Mouse (Mus musculus) E14TG2a.4 (cell line): ENCODE measurements around the gene Cyp11a1.

Source experiments
- H3K27me3 ChIP-seq: 2 replicates; pipeline ENCODE4 v1.6.1; 2014; ENCODE audit warnings: low read length, control low read depth; ENCODE audit not compliant: insufficient read depth
- H3K36me3 ChIP-seq: 2 replicates; pipeline ENCODE4 v1.6.1; 2014; ENCODE audit warnings: low read length, control low read depth; ENCODE audit not compliant: insufficient read depth
- H3K4me1 ChIP-seq: replicated peaks from 2 replicates; pipeline ENCODE4 v1.6.1; 2014; ENCODE audit warnings: low read depth, low read length, control low read depth
- H3K4me3 ChIP-seq: replicated peaks from 2 replicates; pipeline ENCODE4 v1.5.1; 2014; ENCODE audit warnings: mild to moderate bottlenecking, low read length
- H3K9me3 ChIP-seq: 2 replicates; pipeline ENCODE4 v1.6.1; 2014; ENCODE audit warnings: low read length, control low read depth
- CTCF ChIP-seq: conservative IDR thresholded peaks from 2 replicates; pipeline ENCODE4 v1.5.1; 2014; ENCODE audit warnings: low read length
- NANOG ChIP-seq: IDR thresholded peaks from 2 replicates; pipeline ENCODE4 v1.6.1; 2014; ENCODE audit warnings: borderline replicate concordance, low read length, mixed read lengths
- POU5F1 ChIP-seq: IDR thresholded peaks from 2 replicates; pipeline ENCODE4 v1.6.1; 2014; ENCODE audit warnings: low read length, borderline replicate concordance

The Cyp11a1 gene

GRCm38 (mm10) chr9:58011552-58011951 lies 5.3 kb downstream of the Cyp11a1 start:
- TF ChIP-seq NANOG (no peak), CTCF (no peak), POU5F1 (no peak)
- Histone ChIP-seq H3K9me3 (peaks cover under 1% of the 10 kb centered on the region), H3K4me1 (peaks cover 73% of the 10 kb centered on the region), H3K4me3 (0 out of 2 replicates have a peak overlapping the region, but pooled peaks have one; percentile 3), H3K27me3 (peaks cover 10% of the 10 kb centered on the region), H3K36me3 (no peaks in the 10 kb centered on the region)

- Histone ChIP-seq H3K4me1 (peaks cover 65% of the 10 kb centered on the region), H3K27me3 (peaks cover 10% of the 10 kb centered on the region), H3K9me3 (no peaks in the 10 kb centered on the region), H3K36me3 (no peaks in the 10 kb centered on the region), H3K4me3 (no peak overlapping the region)
- TF ChIP-seq POU5F1 = no peak
These were observed 6.3 kb downstream of the Cyp11a1 start for GRCm38 (mm10) chr9:58012486-58012885.

- Histone ChIP-seq H3K36me3 (no peaks in the 10 kb centered on the region), H3K4me3 (no peak overlapping the region), H3K27me3 (peaks cover 13% of the 10 kb centered on the region), H3K4me1 (peaks cover 65% of the 10 kb centered on the region), H3K9me3 (no peaks in the 10 kb centered on the region)
- TF ChIP-seq NANOG = no peak
- no peak for TF ChIP-seq CTCF
- no peak for TF ChIP-seq POU5F1
These were observed 6.7 kb downstream of the Cyp11a1 start for GRCm38 (mm10) chr9:58012935-58013334.

- no peak overlapping the region for H3K4me3 ChIP-seq
- no peak for TF ChIP-seq NANOG
- TF ChIP-seq CTCF = no peak
- TF ChIP-seq POU5F1 = no peak
- H3K4me1 ChIP-seq = peaks cover 52% of the 10 kb centered on the region
- H3K27me3 ChIP-seq = peaks cover 27% of the 10 kb centered on the region
- no peaks in the 10 kb centered on the region for H3K9me3 ChIP-seq
- H3K36me3 ChIP-seq = no peaks in the 10 kb centered on the region
These were observed 8.4 kb downstream of the Cyp11a1 start for GRCm38 (mm10) chr9:58014393-58015160.

- Histone ChIP-seq H3K4me3 (no peak overlapping the region), H3K27me3 (peaks cover 34% of the 10 kb centered on the region)
- TF ChIP-seq CTCF = no peak
- TF ChIP-seq POU5F1 = no peak
- TF ChIP-seq NANOG = no peak
These were observed 9.6 kb downstream of the Cyp11a1 start for GRCm38 (mm10) chr9:58015856-58016255.

GRCm38 (mm10) chr9:58016962-58017361 lies 10.8 kb downstream of the Cyp11a1 start:
- H3K4me3 ChIP-seq = no peak overlapping the region
- H3K9me3 ChIP-seq = no peaks in the 10 kb centered on the region
- no peaks in the 10 kb centered on the region for H3K36me3 ChIP-seq
- H3K27me3 ChIP-seq = peaks cover 42% of the 10 kb centered on the region
- peaks cover 30% of the 10 kb centered on the region for H3K4me1 ChIP-seq
- TF ChIP-seq POU5F1 (no peak), CTCF (no peak), NANOG (no peak)

More at GRCm38 (mm10) chr9:58015856-58016255, 9.6 kb downstream of the Cyp11a1 start:
- Histone ChIP-seq H3K36me3 (no peaks in the 10 kb centered on the region), H3K4me1 (peaks cover 41% of the 10 kb centered on the region), H3K9me3 (no peaks in the 10 kb centered on the region)

GRCm38 (mm10) chr9:58018385-58018784 lies 12.2 kb downstream of the Cyp11a1 start:
- no peaks in the 10 kb centered on the region for H3K36me3 ChIP-seq
- no peaks in the 10 kb centered on the region for H3K9me3 ChIP-seq
- TF ChIP-seq POU5F1 (no peak), CTCF (no peak), NANOG (no peak)
- peaks cover 16% of the 10 kb centered on the region for H3K4me1 ChIP-seq
- H3K27me3 ChIP-seq = peaks cover 41% of the 10 kb centered on the region
- no peak overlapping the region for H3K4me3 ChIP-seq

- H3K27me3 ChIP-seq = peaks cover 62% of the 10 kb centered on the region
- no peaks in the 10 kb centered on the region for H3K4me1 ChIP-seq
- TF ChIP-seq POU5F1 = no peak
- TF ChIP-seq CTCF = no peak
- TF ChIP-seq NANOG = no peak
- H3K9me3 ChIP-seq = no peaks in the 10 kb centered on the region
- H3K36me3 ChIP-seq = no peaks in the 10 kb centered on the region
- no peak overlapping the region for H3K4me3 ChIP-seq
These were observed 19.8 kb downstream of the Cyp11a1 start for GRCm38 (mm10) chr9:58025995-58026394.
